Mouse (Mus musculus): ENCODE measurements around the gene Chrna3. TPM values are rescaled to one million over a fixed set of nuclear protein-coding genes. Genes with fewer than 3 reads are reported as not detected.
A peak's percentile ranks its signal among the peaks of the same experiment; 100 is the strongest.

The Chrna3 gene
- polyA plus RNA-seq (2012; ENCODE audit: insufficient read depth, low replicate concordance) = not detected in 2 replicates

DNA sequence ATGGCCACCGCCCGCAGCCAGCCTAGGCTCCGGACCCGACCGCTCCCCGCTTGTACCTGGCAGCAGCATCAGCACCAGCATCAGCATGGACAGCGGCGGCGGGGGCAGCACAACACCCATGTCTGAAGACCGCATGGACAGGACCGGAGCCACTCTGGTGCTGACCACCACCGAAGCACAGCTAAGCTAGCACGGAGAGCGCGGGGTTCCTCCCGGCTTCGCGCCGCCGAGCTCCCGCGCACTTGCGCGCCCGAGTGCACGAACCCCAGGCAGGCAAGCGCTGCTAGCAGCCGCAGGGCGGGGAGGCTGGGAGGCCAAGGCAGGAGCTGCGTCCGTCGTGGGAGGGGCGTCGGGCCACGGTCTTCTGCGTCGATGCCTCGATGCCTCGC is at the start of gene Chrna3:
Gene Chrna3 (minus strand): TSS at position 288 of the 389 bp plus-strand sequence.
- H3K4me1 ChIP-seq = peaks cover 9% of the 10 kb centered on the region
- TF ChIP-seq GATA1 (IDR thresholded peaks at IDR 0.05; ENCODE audit: borderline replicate concordance, low read length) = no peak
- no peak for TF ChIP-seq FLI1 (IDR thresholded peaks at IDR 0.05; ENCODE audit: low read length)
- H3K27me3 ChIP-seq (replicated peaks) = peaks cover 81% of the 10 kb centered on the region
- H3K36me3 ChIP-seq (replicated peaks; ENCODE audit: low read length) = no peaks in the 10 kb centered on the region
- no peaks in the 10 kb centered on the region for H3K9me3 ChIP-seq
- peak within 1 kb of the TSS; percentile 64 for H3K4me3 ChIP-seq (replicated peaks)

DNA sequence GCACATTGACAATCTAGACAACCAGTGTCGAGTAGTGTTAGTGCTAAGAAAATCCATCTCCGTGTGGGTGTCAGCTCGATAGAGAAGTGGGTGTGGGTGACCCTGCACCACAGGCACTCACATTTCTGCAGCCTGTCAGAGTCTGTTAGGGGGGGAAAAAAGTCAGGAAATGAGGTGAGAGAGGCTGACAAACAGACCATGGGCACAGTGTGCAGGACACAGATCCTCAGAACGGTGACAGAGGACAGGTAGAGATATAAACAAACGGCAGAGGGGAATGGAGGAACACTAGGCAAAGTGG is 41.6 kb upstream of the Chrna3 start:
- H3K4me1 ChIP-seq = no peaks in the 10 kb centered on the region
- no peaks in the 10 kb centered on the region for H3K9me3 ChIP-seq
- no peak overlapping the region for H3K4me3 ChIP-seq (replicated peaks)
- no peak for TF ChIP-seq FLI1 (IDR thresholded peaks at IDR 0.05; ENCODE audit: low read length)
- TF ChIP-seq GATA1 (IDR thresholded peaks at IDR 0.05; ENCODE audit: borderline replicate concordance, low read length) = no peak
- H3K36me3 ChIP-seq (replicated peaks; ENCODE audit: low read length) = no peaks in the 10 kb centered on the region
- H3K27me3 ChIP-seq (replicated peaks) = peaks cover 22% of the 10 kb centered on the region

DNA sequence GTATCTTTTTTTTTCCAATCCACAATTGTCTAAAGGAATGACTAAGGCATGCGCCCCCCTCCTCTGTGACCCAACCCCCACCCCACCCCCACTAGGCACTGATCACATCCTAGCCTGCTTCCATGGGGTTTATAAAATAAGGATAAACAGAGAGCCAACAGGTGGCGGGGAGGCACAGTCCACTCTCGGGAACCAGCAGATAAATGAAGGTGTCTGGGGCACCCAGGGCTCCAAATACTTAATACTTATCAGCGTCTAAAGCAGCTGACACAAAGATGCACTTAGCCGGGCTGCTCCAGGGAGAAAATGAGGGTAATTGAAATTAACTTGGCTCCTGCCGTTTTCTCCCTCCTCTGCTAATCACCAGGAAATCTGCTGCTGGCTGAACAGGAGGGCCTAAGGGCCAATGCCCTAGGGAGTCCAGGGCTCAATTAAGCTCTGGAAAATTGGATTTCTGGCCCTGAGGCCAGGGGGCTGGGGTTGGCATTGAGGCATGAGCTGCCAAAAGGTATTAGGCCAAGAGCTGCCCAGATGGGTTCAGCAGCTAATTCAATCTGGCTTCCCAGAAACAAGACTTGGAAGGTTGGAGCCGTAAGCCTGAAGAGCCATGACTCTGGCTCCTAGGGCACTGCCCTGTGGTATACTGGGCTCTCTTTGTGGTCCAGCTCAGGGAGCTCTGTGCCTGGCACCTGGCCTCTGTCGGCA is 41.0 kb upstream of the Chrna3 start:
- Histone ChIP-seq H3K9me3 (no peaks in the 10 kb centered on the region), H3K27me3 (replicated peaks) (peaks cover 25% of the 10 kb centered on the region), H3K4me1 (no peaks in the 10 kb centered on the region), H3K36me3 (replicated peaks; ENCODE audit: low read length) (no peaks in the 10 kb centered on the region), H3K4me3 (replicated peaks) (no peak overlapping the region)
- TF ChIP-seq FLI1 (IDR thresholded peaks at IDR 0.05; ENCODE audit: low read length) (no peak), GATA1 (IDR thresholded peaks at IDR 0.05; ENCODE audit: borderline replicate concordance, low read length) (no peak)

DNA sequence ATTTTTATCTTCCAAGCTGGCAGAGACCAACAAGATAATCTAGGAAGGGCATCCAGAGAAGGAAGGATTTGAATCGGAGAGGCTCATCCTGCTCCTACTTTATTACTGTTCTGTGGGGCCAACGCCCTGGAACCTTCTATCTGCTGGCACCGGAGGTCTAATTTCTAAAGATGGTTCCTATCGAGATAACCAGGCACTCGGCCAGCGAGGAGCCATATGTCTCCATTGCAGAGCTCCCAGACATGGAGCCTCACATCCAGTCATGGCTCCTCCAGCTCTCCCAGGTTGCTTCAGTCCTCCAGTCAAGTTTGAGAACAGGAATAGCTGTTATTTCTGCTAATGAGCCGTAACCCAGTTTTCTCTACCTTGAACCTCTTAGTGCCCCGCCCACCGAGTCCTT is 38.9 kb upstream of the Chrna3 start:
- Histone ChIP-seq H3K4me3 (replicated peaks) (no peak overlapping the region), H3K27me3 (replicated peaks) (peaks cover 40% of the 10 kb centered on the region), H3K9me3 (no peaks in the 10 kb centered on the region), H3K36me3 (replicated peaks; ENCODE audit: low read length) (no peaks in the 10 kb centered on the region), H3K4me1 (no peaks in the 10 kb centered on the region)
- TF ChIP-seq GATA1 (IDR thresholded peaks at IDR 0.05; ENCODE audit: borderline replicate concordance, low read length) (no peak), FLI1 (IDR thresholded peaks at IDR 0.05; ENCODE audit: low read length) (no peak)

DNA sequence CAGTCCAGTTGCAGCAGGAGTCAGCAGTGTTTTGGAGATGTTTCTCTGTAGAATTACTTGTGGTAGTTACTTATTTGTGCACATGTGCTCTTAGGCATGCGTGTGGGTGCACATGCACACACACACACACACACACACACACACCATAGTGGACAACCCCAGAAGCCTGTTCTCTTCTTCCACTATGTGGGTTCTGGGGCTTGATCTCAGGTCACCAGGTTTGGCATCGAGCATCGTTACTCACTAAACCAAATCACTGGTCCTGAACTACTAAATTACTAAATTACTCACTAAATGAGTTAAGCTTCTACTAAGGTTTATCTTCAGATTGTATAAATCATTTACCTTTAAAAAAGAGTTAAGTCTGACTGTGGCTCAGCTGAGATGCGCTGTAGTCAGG is 31.7 kb upstream of the Chrna3 start:
- no peaks in the 10 kb centered on the region for H3K4me1 ChIP-seq
- no peaks in the 10 kb centered on the region for H3K36me3 ChIP-seq (replicated peaks; ENCODE audit: low read length)
- H3K4me3 ChIP-seq (replicated peaks) = no peak overlapping the region
- no peaks in the 10 kb centered on the region for H3K9me3 ChIP-seq
- TF ChIP-seq FLI1 (IDR thresholded peaks at IDR 0.05; ENCODE audit: low read length) (no peak), GATA1 (IDR thresholded peaks at IDR 0.05; ENCODE audit: borderline replicate concordance, low read length) (no peak)
- H3K27me3 ChIP-seq (replicated peaks) = peaks cover 33% of the 10 kb centered on the region

DNA sequence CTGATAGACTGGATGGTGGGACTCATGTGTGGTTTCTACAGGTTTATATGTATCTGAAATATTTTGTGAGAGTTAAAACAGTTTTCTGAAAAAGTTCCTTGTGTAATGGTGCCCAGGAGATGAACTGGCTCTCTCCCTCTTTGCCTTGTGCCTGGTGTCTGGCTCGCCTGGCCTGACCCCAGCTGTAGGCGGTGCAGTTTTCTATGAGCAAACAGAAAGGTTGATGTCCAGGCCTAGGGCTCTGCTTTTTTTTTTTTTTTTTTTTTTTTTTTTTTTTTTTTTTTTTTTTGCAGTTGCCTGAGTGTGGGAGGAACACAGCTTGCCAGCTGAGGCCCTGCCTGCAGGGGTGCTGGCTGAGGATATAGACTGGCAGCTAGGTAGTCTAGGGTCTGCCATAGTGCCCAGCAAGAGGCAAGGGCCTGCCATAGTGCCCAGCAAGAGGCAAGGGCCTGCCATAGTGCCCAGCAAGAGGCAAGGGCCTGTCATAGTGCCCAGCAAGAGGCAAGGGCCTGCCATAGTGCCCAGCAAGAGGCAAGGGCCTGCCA is 29.1 kb upstream of the Chrna3 start:
- no peaks in the 10 kb centered on the region for H3K4me1 ChIP-seq
- TF ChIP-seq FLI1 (IDR thresholded peaks at IDR 0.05; ENCODE audit: low read length) (no peak), GATA1 (IDR thresholded peaks at IDR 0.05; ENCODE audit: borderline replicate concordance, low read length) (no peak)
- no peaks in the 10 kb centered on the region for H3K9me3 ChIP-seq
- H3K4me3 ChIP-seq (replicated peaks) = no peak overlapping the region
- peaks cover 15% of the 10 kb centered on the region for H3K27me3 ChIP-seq (replicated peaks)
- H3K36me3 ChIP-seq (replicated peaks; ENCODE audit: low read length) = no peaks in the 10 kb centered on the region

DNA sequence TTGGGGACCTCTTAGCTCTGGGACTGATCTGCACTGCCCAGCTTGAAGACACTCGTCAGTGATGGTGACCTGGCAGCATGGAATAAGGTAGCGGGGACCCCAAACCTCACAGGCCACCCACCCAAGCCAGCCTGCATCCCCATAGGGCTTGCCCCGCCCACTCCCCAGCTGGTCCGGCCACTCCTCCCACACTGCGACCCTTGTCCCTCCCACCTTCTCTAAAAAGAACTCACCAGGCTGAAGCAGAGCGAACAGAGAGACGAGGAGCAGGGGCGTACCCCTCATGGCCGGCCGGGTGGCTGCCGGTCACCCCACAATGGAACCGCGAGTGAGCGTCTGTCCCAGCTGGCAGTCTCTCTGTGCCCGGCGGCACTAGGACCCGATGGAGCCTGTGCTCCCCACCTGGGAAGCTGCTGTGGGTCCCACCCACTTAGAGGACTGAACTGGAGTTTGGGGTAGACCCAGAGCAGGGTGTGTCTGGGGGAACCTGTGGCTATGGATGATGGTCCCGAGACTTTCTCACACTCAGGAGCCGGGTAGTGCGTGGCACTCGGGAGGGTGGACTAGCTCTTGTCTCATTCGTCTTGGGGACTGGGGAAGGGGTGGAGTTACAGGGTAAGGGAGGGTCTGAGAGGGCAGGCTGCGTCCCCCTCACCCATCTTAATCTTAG is 22.0 kb upstream of the Chrna3 start, which contains the start of gene Chrnb4:
Gene Chrnb4 (minus strand): TSS at position 569 of the 670 bp plus-strand sequence.
- Histone ChIP-seq H3K4me1 (peaks cover 17% of the 10 kb centered on the region), H3K4me3 (replicated peaks) (peak within 1 kb of the TSS; percentile 80)

DNA sequence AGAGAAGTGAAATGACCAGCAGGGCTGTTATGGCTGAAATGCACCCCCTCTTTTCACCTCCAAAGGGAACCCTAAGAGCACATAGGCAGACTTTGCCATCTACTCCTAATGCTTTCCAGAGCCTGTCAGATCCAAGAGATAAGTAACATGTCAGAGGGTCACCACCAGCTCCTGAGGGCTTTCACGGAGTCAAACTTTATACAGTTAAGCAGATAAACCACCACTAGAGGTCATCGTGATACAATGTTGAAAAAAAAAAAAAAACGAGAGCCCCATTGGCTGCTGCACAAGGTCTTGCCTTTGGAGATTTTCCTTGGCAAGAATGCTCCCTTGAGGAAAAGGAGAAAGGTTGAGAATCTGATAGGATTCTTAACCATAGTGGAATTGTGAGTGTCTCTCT is 20.4 kb upstream of the Chrna3 start:
- no peaks in the 10 kb centered on the region for H3K9me3 ChIP-seq
- TF ChIP-seq FLI1 (IDR thresholded peaks at IDR 0.05; ENCODE audit: low read length) (no peak), GATA1 (IDR thresholded peaks at IDR 0.05; ENCODE audit: borderline replicate concordance, low read length) (no peak)
- peaks cover 17% of the 10 kb centered on the region for H3K4me1 ChIP-seq
- no peak overlapping the region for H3K4me3 ChIP-seq (replicated peaks)
- H3K36me3 ChIP-seq (replicated peaks; ENCODE audit: low read length) = no peaks in the 10 kb centered on the region
- H3K27me3 ChIP-seq (replicated peaks) = peaks cover 55% of the 10 kb centered on the region

More for the DNA sequence above, 22.0 kb upstream of the Chrna3 start, which contains the start of gene Chrnb4:
- Histone ChIP-seq H3K9me3 (no peaks in the 10 kb centered on the region), H3K36me3 (replicated peaks; ENCODE audit: low read length) (no peaks in the 10 kb centered on the region), H3K27me3 (replicated peaks) (peaks cover 49% of the 10 kb centered on the region)
- TF ChIP-seq FLI1 (IDR thresholded peaks at IDR 0.05; ENCODE audit: low read length) = no peak
- no peak for TF ChIP-seq GATA1 (IDR thresholded peaks at IDR 0.05; ENCODE audit: borderline replicate concordance, low read length)

DNA sequence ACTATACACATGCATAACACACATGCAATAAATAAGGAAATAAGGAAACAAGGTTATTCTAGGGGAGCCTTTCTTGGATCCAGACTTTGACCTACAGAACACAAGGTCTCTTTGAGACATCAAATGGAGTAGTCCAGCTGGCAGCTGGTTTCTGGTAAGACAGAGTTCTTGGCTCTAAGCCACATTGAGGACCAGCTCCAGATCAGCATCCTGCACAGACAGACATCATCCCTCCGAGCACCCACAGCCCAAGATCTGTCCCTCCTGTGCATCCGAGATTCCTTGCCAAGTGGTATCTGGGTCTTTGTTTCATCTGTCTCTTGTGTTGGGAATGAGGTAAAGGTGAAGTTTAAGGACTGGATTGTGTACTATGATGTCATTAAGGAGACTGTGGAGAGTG is 18.6 kb upstream of the Chrna3 start:
- Histone ChIP-seq H3K4me3 (replicated peaks) (no peak overlapping the region), H3K36me3 (replicated peaks; ENCODE audit: low read length) (no peaks in the 10 kb centered on the region), H3K4me1 (peaks cover 17% of the 10 kb centered on the region), H3K9me3 (no peaks in the 10 kb centered on the region), H3K27me3 (replicated peaks) (peaks cover 66% of the 10 kb centered on the region)
- no peak for TF ChIP-seq FLI1 (IDR thresholded peaks at IDR 0.05; ENCODE audit: low read length)
- no peak for TF ChIP-seq GATA1 (IDR thresholded peaks at IDR 0.05; ENCODE audit: borderline replicate concordance, low read length)

DNA sequence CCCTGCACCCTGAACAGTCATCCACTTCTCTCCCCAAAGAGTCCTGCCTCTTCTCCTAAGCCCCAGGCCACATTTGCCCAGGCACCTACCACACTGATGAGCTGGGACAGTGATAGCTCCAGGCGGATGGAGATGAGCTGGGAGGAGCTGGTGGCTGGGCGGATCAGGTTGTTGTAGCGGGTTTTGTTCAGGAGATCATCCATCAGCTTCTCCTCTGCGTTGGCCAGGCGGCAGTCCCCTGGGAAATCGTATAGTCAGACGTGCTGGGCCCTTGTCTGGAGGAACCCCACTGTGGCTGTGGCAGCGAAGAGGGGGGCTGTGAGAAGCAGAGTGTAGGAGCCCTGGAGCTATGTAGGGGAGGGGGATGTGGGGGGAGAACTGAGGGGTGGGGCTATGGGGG is 17.3 kb upstream of the Chrna3 start:
- Histone ChIP-seq H3K36me3 (replicated peaks; ENCODE audit: low read length) (no peaks in the 10 kb centered on the region), H3K27me3 (replicated peaks) (peaks cover 63% of the 10 kb centered on the region), H3K9me3 (no peaks in the 10 kb centered on the region), H3K4me3 (replicated peaks) (no peak overlapping the region), H3K4me1 (peaks cover 14% of the 10 kb centered on the region)
- no peak for TF ChIP-seq FLI1 (IDR thresholded peaks at IDR 0.05; ENCODE audit: low read length)
- TF ChIP-seq GATA1 (IDR thresholded peaks at IDR 0.05; ENCODE audit: borderline replicate concordance, low read length) = no peak
